Mouse (Mus musculus): ENCODE results near the gene Tmem119.

GRCm38 (mm10) chr5:113846656-113847055 is 46.3 kb upstream of the Tmem119 start:
- TF ChIP-seq CTCF (IDR thresholded peaks at IDR 0.05; ENCODE audit: low read depth, low read length) (no peak), POLR2A (IDR thresholded peaks at IDR 0.05; ENCODE audit: insufficient read depth, low read length) (no peak), EP300 (IDR thresholded peaks at IDR 0.05; ENCODE audit: insufficient read depth, low read depth, low read length) (no peak)
